Mouse (Mus musculus) CH12.LX (cell line): Measurements from ENCODE around the gene Prkd3. TPM values are rescaled to one million over a fixed set of nuclear protein-coding genes. Genes with fewer than 3 reads are reported as not detected.

ENCODE experiments used
- DNase-seq: peaks from one replicate; pipeline ENCODE4 v3.0.0-alpha.2; 2013; ENCODE audit errors: extremely low read depth
- H3K27ac ChIP-seq: 2 replicates; pipeline ENCODE4 v1.5.1; 2012; ENCODE audit warnings: low read depth, mild to moderate bottlenecking, control low read depth, moderate library complexity; ENCODE audit not compliant: insufficient read depth
- H3K27me3 ChIP-seq: replicated peaks from 2 replicates; pipeline ENCODE3; 2012; ENCODE audit warnings: inconsistent platforms
- H3K36me3 ChIP-seq, 2 experiments: replicated peaks in 1 of 2; 2 replicates each; pipeline versions ENCODE3 to v1.6.1; 2012; ENCODE audit warnings: inconsistent platforms in 1 of 2, low read length in 1 of 2, mild to moderate bottlenecking in 1 of 2, mixed read lengths in 1 of 2, moderate library complexity in 1 of 2; ENCODE audit not compliant: control insufficient read depth in 1 of 2, insufficient read depth in 1 of 2
- H3K4me1 ChIP-seq, 2 experiments: 2 replicates each; pipeline ENCODE4 v1.6.1; 2012; ENCODE audit warnings: inconsistent platforms in 1 of 2, moderate library complexity in 1 of 2; ENCODE audit not compliant: insufficient read depth in 2 of 2, control insufficient read depth in 1 of 2
- H3K4me2 ChIP-seq: 2 replicates; pipeline ENCODE4 v1.6.1; 2012; ENCODE audit warnings: low read depth, mild to moderate bottlenecking, control low read depth; ENCODE audit not compliant: poor library complexity, insufficient read depth, severe bottlenecking
- H3K4me3 ChIP-seq, 3 experiments: fragments of 150-350 bp in 1 of 3; sonication (generic) in 1 of 3; replicated peaks in 1 of 3; 2 replicates each; pipeline versions ENCODE3 to v1.5.1; 2011 to 2012; ENCODE audit warnings: low read depth in 2 of 3, low read length in 2 of 3, mild to moderate bottlenecking in 2 of 3, moderate library complexity in 2 of 3, control low read depth in 1 of 3, improper control_type of control experiment in 1 of 3, inconsistent platforms in 1 of 3, mixed read lengths in 1 of 3; ENCODE audit not compliant: poor library complexity in 1 of 3
- H3K79me2 ChIP-seq: replicated peaks from 2 replicates; pipeline ENCODE4 v1.6.1; 2012; ENCODE audit warnings: mild to moderate bottlenecking, moderate library complexity; ENCODE audit not compliant: control insufficient read depth, poor library complexity, insufficient read depth, severe bottlenecking; ENCODE audit errors: extremely low read depth
- H3K9ac ChIP-seq: 2 replicates; pipeline ENCODE4 v1.6.1; 2012; ENCODE audit warnings: low read depth, mild to moderate bottlenecking, control low read depth, moderate library complexity; ENCODE audit not compliant: insufficient read depth
- H3K9me3 ChIP-seq: replicated peaks from 2 replicates; pipeline ENCODE3; 2012; ENCODE audit warnings: low read length, inconsistent platforms, mixed read lengths
- CHD2 ChIP-seq: IDR thresholded peaks from 2 replicates; pipeline ENCODE4 v1.6.1; 2011; ENCODE audit warnings: low read length, improper control_type of control experiment
- CTCF ChIP-seq, 2 experiments: IDR thresholded peaks in 1 of 2; conservative IDR thresholded peaks in 1 of 2; 2 replicates each; pipeline ENCODE4 v1.5.1; 2011 to 2012; ENCODE audit warnings: low read depth in 2 of 2, low read length in 2 of 2, improper control_type of control experiment in 1 of 2, inconsistent platforms in 1 of 2, mild to moderate bottlenecking in 1 of 2, moderate library complexity in 1 of 2
- E2F4 ChIP-seq: IDR thresholded peaks from 2 replicates; pipeline ENCODE4 v1.6.1; 2011; ENCODE audit warnings: low read depth, low read length, improper control_type of control experiment; ENCODE audit not compliant: insufficient replicate concordance
- ELF1 ChIP-seq: IDR thresholded peaks from 2 replicates; pipeline ENCODE4 v1.6.1; 2014; ENCODE audit warnings: low read depth, mild to moderate bottlenecking, inconsistent platforms, low read length, improper control_type of control experiment
- GABPA ChIP-seq: IDR thresholded peaks from 2 replicates; pipeline ENCODE4 v1.6.1; 2012; ENCODE audit warnings: low read depth, low read length, improper control_type of control experiment, inconsistent platforms; ENCODE audit not compliant: insufficient replicate concordance
- JUN ChIP-seq: IDR thresholded peaks from 2 replicates; pipeline ENCODE4 v1.6.1; 2011; ENCODE audit warnings: low read depth, mild to moderate bottlenecking, low read length, improper control_type of control experiment, moderate library complexity; ENCODE audit not compliant: insufficient read depth
- JUND ChIP-seq: conservative IDR thresholded peaks from 2 replicates; pipeline ENCODE4 v1.6.1; 2011; ENCODE audit warnings: low read depth, low read length, improper control_type of control experiment
- MAFK ChIP-seq: IDR thresholded peaks from 2 replicates; pipeline ENCODE4 v1.6.1; 2011; ENCODE audit warnings: low read length, improper control_type of control experiment; ENCODE audit not compliant: insufficient replicate concordance
- MAX ChIP-seq: IDR thresholded peaks from 2 replicates; pipeline ENCODE4 v1.6.1; 2011; ENCODE audit warnings: low read length, improper control_type of control experiment
- MAZ ChIP-seq: IDR thresholded peaks from 2 replicates; pipeline ENCODE4 v1.6.1; 2012; ENCODE audit warnings: low read depth, mild to moderate bottlenecking, inconsistent platforms, low read length, improper control_type of control experiment, moderate library complexity
- MEF2A ChIP-seq: IDR thresholded peaks from 2 replicates; pipeline ENCODE4 v1.6.1; 2014; ENCODE audit warnings: low read depth, mild to moderate bottlenecking, inconsistent platforms, low read length, improper control_type of control experiment, borderline replicate concordance
- MYC ChIP-seq: IDR thresholded peaks from 2 replicates; pipeline ENCODE4 v1.6.1; 2011; ENCODE audit warnings: low read depth, mild to moderate bottlenecking, improper control_type of control experiment, low read length
- POLR2AphosphoS2 ChIP-seq: IDR thresholded peaks from 2 replicates; pipeline ENCODE4 v1.6.1; 2011; ENCODE audit warnings: low read depth, low read length, improper control_type of control experiment
- RCOR1 ChIP-seq: conservative IDR thresholded peaks from 2 replicates; pipeline ENCODE4 v1.6.1; 2012; ENCODE audit warnings: low read depth, mild to moderate bottlenecking, inconsistent platforms, low read length, improper control_type of control experiment
- TBP ChIP-seq: conservative IDR thresholded peaks from 2 replicates; pipeline ENCODE4 v1.6.1; 2011; ENCODE audit warnings: low read depth, low read length, improper control_type of control experiment
- UBTF ChIP-seq: IDR thresholded peaks from 2 replicates; pipeline ENCODE4 v1.6.1; 2012; ENCODE audit warnings: low read depth, mild to moderate bottlenecking, inconsistent platforms, low read length, improper control_type of control experiment, moderate library complexity
- USF1 ChIP-seq: IDR thresholded peaks from 2 replicates; pipeline ENCODE4 v1.6.1; 2014; ENCODE audit warnings: low read depth, mild to moderate bottlenecking, inconsistent platforms, low read length, improper control_type of control experiment
- USF2 ChIP-seq: conservative IDR thresholded peaks from 2 replicates; pipeline ENCODE4 v1.6.1; 2011; ENCODE audit warnings: low read depth, low read length, improper control_type of control experiment
- ZKSCAN1 ChIP-seq: IDR thresholded peaks from 2 replicates; pipeline ENCODE4 v1.6.1; 2012; ENCODE audit warnings: low read depth, inconsistent platforms, low read length, improper control_type of control experiment, borderline replicate concordance
- ZMIZ1 ChIP-seq: IDR thresholded peaks from 2 replicates; pipeline ENCODE4 v1.6.1; 2012; ENCODE audit warnings: low read depth, mild to moderate bottlenecking, inconsistent platforms, low read length, improper control_type of control experiment
- ZNF384 ChIP-seq: IDR thresholded peaks from 2 replicates; pipeline ENCODE4 v1.6.1; 2012; ENCODE audit warnings: low read depth, low read length, improper control_type of control experiment, inconsistent platforms
- dilution Hi-C: fragments of 300-500 bp; cut with MboI; formaldehyde crosslinking; loops from 2 replicates; pipeline ENCODE4 v1.14.3; 2020; ENCODE audit warnings: low sequenced_read_pairs; ENCODE audit not compliant: extremely low pct_unique_long_range_greater_than_20kb, extremely low pct_ligation_motif_present
- in situ Hi-C: fragments of 300-500 bp; cut with MboI; formaldehyde crosslinking; loops from 3 replicates; pipeline ENCODE4 v1.14.3; 2019; ENCODE audit warnings: low sequenced_read_pairs, low pct_ligation_motif_present, low pct_unique_long_range_greater_than_20kb, mixed read lengths
- polyA plus RNA-seq: library from polyadenylated mRNA; unstranded; fragments of >175 nt; gene quantifications from 2 replicates; pipeline ENCODE4 v1.2.1, GENCODE M21; 2012; ENCODE audit warnings: low read depth; ENCODE audit not compliant: insufficient read length
- total RNA-seq, 2 experiments: library from RNA; depleted of rRNA; stranded (reverse); fragments of 300-350 nt in 1 of 2; fragments of >200 nt in 1 of 2; gene quantifications; 2 replicates each; pipeline ENCODE4 v1.2.3; 2012 to 2014

The Prkd3 gene
- total and polyA plus RNA-seq, 3 experiments = not detected

- DNase-seq = no peak
- Histone ChIP-seq H3K36me3 (no peaks in the 10 kb centered on the region), H3K4me3 (no peak overlapping the region), H3K27me3 (no peaks in the 10 kb centered on the region), H3K79me2 (no peaks in the 10 kb centered on the region), H3K9ac (no peak overlapping the region), H3K4me1 (no peaks in the 10 kb centered on the region), H3K27ac (no peak overlapping the region), H3K4me2 (no peak overlapping the region), H3K9me3 (no peaks in the 10 kb centered on the region)
- dilution Hi-C loops = no loop called here
- no peak for TF ChIP-seq CHD2
- TF ChIP-seq POLR2AphosphoS2 = no peak
- TF ChIP-seq E2F4 = no peak
- no peak for TF ChIP-seq TBP
- no peak for TF ChIP-seq MYC
- no peak for TF ChIP-seq USF1
- no peak for TF ChIP-seq JUND
- TF ChIP-seq RCOR1 = no peak
- TF ChIP-seq ZNF384 = no peak
- in situ Hi-C loops = no loop called here
Observed at GRCm38 (mm10) chr17:79060221-79060620, 39.6 kb upstream of the Prkd3 start.

- no peaks in the 10 kb centered on the region for H3K27me3 ChIP-seq
- dilution Hi-C loops = no loop called here
- no peak overlapping the region for H3K4me2 ChIP-seq
- no peaks in the 10 kb centered on the region for H3K79me2 ChIP-seq
- no peaks in the 10 kb centered on the region for H3K4me1 ChIP-seq
- in situ Hi-C loops = no loop called here
- no peak overlapping the region for H3K27ac ChIP-seq
- no peak overlapping the region for H3K9ac ChIP-seq
- no peaks in the 10 kb centered on the region for H3K36me3 ChIP-seq
- TF ChIP-seq JUN (no peak), ZNF384 (no peak), ZKSCAN1 (no peak), USF2 (no peak), UBTF (no peak), TBP (no peak), GABPA (no peak), ZMIZ1 (no peak), MAX (no peak), CTCF (conservative IDR thresholded peaks at IDR 0.05 in 1 of 2, IDR thresholded peaks at IDR 0.05 in 1 of 2; ENCODE audit: low read depth in 2 of 2, low read length in 2 of 2) (no peak), ELF1 (no peak), MAZ (no peak), MAFK (no peak), MEF2A (no peak)
- H3K9me3 ChIP-seq = no peaks in the 10 kb centered on the region
- H3K4me3 ChIP-seq = no peak overlapping the region
- no peak for DNase-seq
Observed at GRCm38 (mm10) chr17:79058271-79058670, 37.7 kb upstream of the Prkd3 start.
